Mouse (Mus musculus) spleen, postnatal 4 days (tissue): ENCODE measurements around the gene Il11.
"Not testable (repeated sequence)": the region's sequence is repeated elsewhere in the genome, so short reads cannot be mapped to it uniquely, and the experiment has no call there.

Source experiments
- DNase-seq, 2 experiments: peaks; one replicate each; pipeline ENCODE4 v3.0.0; 2022; ENCODE audit warnings: low spot score in 2 of 2

Il11 gene

DNA sequence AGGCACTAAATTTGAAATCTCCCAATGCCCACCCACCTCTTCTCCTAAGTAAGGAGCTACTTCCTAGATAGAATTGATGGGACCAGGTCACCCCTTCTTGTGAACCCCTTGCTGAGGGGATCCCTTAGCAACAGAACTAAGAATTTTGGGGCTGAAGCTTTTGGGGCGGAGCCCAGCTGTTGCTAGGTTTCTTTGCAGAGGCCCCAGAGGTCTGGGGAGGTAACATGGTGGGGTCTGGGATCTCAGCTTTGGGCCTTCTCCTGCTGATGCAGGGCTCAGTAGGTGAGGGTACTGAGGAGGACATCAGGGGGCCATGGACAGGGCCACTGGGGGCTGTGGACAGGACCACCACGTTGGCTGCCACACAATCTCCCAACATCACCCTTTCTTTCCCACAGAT, at the start of gene Il11, which contains the start of gene Tmem190:
Il11 (minus strand) TSS at position 101 of the 400 bp plus-strand sequence.
Tmem190 (plus strand) TSS at position 179 of the 400 bp plus-strand sequence.
- no peak for DNase-seq

- no peak for DNase-seq
These were observed 47.8 kb upstream of the Il11 start for GRCm38 (mm10) chr7:4830476-4830875.

DNA sequence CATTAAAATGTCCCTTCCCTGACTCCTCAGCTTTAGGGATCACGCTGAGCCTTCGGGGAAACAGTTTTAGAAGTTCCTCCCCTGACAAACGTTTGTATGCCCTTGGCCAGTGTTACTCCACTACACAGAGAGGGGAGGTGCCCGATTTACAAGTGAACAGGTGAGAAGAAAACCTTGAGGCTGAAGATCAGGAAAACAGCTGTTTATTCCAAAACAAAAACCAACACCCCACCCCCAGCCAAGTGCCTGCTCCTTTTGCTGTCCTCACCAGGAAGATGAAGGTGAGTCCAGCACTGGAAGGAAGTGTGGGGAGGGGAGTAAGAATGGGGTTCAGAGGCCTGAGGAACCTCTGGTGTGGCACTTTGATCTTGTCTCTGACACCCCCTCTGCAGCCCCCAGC, 42.7 kb upstream of the Il11 start:
- DNase-seq, result no peak

- DNase-seq, result no peak
These were observed 39.7 kb upstream of the Il11 start for GRCm38 (mm10) chr7:4822162-4822907.

DNA sequence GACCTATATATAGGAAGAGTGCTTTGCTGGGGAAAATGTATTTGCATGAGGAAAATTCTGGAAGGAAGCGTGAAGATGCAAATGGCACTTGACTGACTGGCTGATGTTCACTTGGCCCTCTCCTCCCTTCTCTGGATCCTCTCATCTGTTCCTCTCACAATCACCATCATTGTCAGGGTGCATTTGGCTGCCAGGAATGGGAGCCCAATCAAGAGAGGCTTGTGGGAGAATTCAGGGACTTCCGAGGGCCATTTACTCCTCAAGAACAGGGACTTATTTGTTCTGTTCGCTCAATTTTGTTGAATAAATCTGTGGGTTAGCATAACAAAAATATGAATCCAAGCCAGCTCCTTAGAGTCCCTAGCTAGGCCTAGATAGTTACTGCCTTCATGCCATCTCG, 39.0 kb upstream of the Il11 start:
- no peak for DNase-seq

GRCm38 (mm10) chr7:4820925-4821324, 38.3 kb upstream of the Il11 start:
- not testable (repeated sequence) for DNase-seq

DNA sequence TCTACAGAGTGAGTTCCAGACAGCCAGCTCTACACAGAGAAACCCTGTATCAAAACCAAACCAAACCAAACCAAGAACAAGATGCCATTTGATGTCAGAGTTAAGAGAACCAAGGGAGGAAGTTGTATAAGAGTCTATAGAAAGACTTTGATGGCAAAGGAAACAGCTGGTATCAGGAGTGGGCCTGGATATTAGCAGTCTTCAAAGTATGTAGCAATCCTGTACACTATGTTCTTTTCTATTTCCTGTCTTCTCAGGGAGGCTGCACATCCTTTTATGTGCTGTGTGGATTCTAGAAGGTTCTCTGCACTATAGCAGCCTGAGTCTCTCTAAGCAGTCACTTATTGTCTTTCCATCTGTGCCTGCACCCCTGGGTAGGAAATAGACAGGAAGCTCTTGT, 33.9 kb upstream of the Il11 start:
- DNase-seq, result no peak

DNA sequence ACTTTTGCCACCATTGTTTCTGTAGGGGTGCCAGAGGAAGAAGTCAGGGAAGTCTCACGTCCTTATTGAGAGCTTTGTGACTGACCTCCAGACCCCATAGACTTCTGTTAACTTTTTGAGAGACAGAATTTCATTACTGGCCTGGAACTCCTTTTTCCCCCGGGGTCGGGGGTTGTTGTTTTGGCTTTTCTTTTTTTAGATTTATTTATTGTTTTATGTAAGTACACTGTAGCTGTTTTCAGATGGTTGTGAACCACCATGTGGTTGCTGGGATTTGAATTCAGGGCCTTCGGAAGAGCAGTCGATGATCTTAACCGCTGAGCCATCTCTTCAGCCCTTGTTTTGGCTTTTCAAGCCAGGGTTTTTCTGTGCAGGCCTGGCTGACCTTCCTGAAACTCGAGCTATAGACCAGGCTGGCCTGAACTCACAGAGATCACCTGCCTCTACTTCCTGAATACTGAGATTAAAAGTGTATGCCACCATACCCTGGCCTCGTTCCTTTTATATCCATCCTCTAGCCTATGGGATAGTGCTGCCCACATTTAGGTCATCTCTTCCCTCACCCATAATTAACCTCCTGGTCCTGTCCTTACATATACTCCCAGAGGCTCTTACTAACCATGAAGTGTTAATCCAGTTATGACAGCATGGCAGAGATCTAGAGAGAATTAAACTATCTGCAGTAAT, 30.6 kb upstream of the Il11 start:
- no peak for DNase-seq

DNA sequence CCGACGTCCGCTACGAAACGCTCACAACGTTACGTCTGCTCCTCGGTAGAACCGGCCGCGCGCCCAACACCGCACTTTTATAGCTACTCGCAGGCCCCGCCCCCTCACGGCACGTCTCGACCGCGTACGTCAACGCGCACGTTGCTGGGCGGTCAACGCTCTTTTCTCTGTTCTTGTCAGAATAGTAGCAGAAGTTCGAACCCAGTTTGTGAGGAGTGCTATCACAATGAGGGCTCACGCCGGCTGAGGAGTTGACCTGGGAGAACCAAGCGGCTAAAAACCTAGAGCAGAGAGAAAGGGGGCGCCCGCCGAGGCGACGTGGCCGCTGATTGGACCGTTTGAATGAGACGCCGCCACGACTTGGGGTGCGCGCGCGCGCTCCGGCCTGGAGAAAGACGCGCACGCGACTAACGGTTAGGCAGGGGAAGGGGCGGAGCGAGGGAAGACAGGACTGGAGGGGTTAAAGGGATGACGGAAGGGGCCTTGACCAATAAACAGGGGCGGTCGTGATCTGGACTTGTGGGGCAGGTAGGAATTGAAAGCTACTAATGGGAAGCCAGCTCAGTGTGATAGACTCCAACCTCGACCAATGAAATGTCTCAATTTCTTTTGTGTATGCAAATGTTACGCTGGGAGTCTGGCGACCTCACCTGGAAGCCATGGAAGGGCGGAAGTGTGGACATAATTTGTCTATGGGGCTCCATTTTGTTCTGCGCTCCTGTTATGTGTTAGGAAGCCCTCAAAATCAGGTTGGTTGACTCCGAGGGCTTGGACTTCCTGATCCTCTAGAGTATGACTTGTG, 29.8 kb upstream of the Il11 start, which contains the start of gene Ube2s:
Ube2s (minus strand) TSS at position 288 of the 802 bp plus-strand sequence.
- DNase-seq, result peak; percentile 99 to 100

DNA sequence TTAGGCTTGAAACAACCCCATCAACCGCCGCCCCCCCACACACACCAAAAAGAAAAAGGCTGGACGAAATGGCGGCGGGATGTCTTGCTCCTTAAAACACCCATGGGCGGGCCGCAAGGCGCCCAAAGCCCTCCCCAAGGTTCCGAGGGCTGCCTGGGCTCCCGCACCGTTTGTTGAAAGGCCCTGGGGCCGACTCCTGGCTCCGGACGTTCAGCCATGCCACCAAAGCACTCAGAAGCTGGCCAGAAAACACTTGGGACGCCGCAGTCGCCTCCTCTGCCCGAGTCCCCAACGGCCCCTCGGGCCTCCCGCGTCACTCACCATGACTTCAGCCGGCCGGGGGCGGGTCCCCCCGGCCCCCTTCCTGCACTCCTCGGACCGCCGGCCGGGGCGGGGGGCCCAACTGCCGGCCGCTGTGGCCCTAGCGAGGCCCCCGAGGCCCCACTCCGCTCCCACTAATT, 29.2 kb upstream of the Il11 start:
- DNase-seq, result peak; percentile 48 to 81

DNA sequence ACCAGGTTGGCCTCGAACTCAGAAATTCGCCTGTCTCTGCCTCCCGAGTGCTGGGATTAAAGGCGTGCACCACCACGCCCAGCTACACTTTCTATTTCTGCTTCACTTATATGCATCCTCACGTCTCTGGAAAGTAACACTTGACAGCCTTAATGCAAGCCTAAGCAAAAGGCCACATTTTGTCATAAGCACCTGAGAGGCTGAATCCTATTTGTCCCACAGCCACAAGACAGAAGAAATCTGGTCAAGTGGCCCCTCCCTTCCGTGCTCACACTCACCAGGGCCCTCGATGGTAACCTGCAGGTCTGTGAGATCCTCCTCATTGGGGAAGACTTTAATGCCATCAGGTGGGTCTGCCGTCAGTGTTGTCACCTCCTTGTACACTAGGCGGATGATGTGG, 28.5 kb upstream of the Il11 start:
- DNase-seq, result not testable (repeated sequence)

GRCm38 (mm10) chr7:4806716-4807115, 24.1 kb upstream of the Il11 start:
- peak in 1 of 2 experiments; percentile 65 for DNase-seq

DNA sequence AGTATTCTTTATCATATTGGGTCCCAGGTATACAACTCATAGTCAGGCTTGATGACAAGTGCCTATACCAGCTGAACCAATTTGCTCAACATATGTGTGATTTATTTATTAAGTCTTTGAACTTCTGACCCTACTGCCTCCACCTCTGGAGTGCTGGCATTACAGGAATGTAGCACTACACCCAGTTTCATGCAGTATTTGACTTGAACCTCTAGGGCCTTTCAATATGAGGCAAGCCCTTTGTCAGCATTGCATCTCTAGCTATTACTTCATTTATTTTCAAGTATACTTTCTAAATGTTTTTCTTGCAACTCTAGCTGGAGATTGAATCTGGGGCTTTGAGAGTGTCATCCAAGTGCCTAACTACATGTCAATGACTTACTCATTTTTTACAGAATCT, 19.6 kb upstream of the Il11 start:
- no peak for DNase-seq

DNA sequence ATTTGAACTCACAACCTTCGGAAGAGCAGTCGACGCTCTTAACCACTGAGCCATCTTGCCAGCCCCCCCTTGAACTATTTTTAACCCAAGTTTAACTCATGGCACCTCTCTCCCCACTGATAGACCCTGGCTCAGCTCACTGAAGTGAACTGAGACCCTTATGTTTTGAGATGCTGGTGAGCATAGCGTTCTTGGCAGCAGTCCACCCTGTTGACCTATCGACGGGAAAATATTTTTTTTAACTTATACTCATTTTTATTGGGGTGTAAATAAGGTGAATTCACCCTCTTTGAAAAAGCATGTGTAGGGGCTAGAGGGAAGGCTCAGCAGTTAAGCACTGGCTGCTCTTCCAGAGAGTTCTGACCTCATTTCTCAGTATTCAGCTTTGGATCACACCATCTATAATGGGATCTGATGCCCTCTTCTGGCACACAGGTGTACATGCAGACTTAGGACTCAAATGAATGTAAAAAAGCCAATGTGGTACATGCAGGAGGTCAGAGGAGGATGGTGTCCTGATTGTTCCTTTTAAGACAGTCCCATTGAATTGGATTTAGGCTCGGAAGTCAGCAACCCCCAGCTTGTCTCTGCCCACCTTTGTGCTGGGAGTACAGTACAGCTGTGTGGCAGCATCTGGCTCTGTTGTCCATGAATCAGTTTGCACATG, 13.2 kb upstream of the Il11 start:
- peak in 1 of 2 experiments; percentile 14 for DNase-seq

- no peak for DNase-seq
These were observed 12.0 kb upstream of the Il11 start for GRCm38 (mm10) chr7:4794631-4795168.

- DNase-seq, result no peak
These were observed 11.0 kb upstream of the Il11 start for GRCm38 (mm10) chr7:4793674-4794073.

GRCm38 (mm10) chr7:4793248-4793647, 10.6 kb upstream of the Il11 start:
- DNase-seq, result peak in 1 of 2 experiments; percentile 26

- peak; percentile 94 to 95 for DNase-seq
These were observed 9.9 kb upstream of the Il11 start, which contains the start of gene Rpl28 for GRCm38 (mm10) chr7:4792278-4793212. Gene Rpl28 (plus strand): TSS chr7:4792874.

DNA sequence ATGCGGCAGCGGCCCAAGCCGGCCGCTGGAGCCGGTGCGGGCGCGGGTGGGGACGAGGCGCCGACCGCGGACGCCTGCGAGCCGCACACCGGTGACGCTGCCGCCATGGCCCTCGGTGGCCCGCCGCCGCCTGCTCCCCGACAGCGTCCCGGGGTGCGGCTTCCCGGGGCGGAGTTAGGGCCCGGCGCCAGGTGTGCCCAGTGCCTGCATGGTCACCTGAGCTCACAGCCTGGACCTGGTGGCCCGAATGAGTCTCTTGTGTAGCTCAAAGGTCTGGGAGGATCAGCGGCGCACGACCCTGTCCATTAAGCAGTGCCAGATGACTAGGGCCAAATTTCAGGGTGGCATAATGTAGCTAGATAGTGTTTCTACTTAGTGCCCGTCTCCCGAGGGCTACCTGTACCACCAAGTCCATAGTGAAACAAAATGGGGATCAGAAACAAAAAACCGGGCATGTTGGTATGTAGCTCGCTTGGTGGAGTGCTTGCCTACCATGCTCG, 6.8 kb upstream of the Il11 start, which contains the start of gene Tmem238:
Tmem238 (minus strand) TSS at position 221 of the 500 bp plus-strand sequence.
- peak; percentile 60 to 84 for DNase-seq
